Comparison of ENCODE assay signal across 13 mouse cellular contexts in the genomic region with DNA sequence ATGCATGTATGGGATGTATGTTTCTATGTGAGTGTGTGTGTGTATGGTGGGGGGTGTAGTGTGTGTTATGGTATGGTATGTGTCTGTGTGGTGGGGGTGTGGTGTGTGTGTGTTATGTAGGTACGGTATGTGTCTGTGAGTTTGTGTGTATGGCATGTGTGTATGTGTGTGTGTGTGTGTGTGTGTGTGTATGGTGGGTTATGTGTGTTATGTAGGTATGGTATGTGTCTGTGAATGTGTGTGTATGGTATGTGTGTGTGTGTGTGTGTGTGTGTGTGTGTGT.
DNase-seq lines count a peak whose midpoint lies in the region; ATAC-seq and TF ChIP-seq lines count a peak whose summit lies in the region.
"Had no signal": no experiment of that assay in that cellular context is flagged by ENCODE, and none has a peak within 500 bp of the region (broad histone marks: within the 10 kb centered on the region; RNA-seq: fewer than 3 reads in every experiment).

No protein-coding gene starts in this region.

- no peaks in the 10 kb centered on the region; the same call in 1 of the 2 replicates for H3K4me1 ChIP-seq in hindbrain, embryonic 16.5 days (ENCODE audit: control insufficient read depth, insufficient read depth, low read depth, low read length)
- H3K4me1 ChIP-seq in hindbrain, postnatal 0 days (ENCODE audit: insufficient read depth, low read length): 0 out of 2 replicates have a peak, but pooled peaks cover 3% of the 10 kb centered on the region
- peaks cover 4% of the 10 kb centered on the region for H3K4me1 ChIP-seq in embryonic fibroblast, embryonic 13.5 days (ENCODE audit: control insufficient read depth, insufficient read depth, low read length)
- no peaks in the 10 kb centered on the region; the same call in 1 of the 2 replicates for H3K4me1 ChIP-seq in forebrain, embryonic 15.5 days
- H3K4me1 ChIP-seq in midbrain, postnatal 0 days (ENCODE audit: insufficient read depth, low read length): no peaks in the 10 kb centered on the region
- H3K4me1 ChIP-seq: liver, embryonic 12.5 days had no signal

- 90% methylated on average over 1 of the region's 1 CpGs for WGBS in hindbrain, embryonic 16.5 days
- WGBS in hindbrain, postnatal 0 days: 100% methylated on average over 1 of the region's 1 CpGs
- 92% methylated on average over 1 of the region's 1 CpGs for WGBS in forebrain, embryonic 15.5 days
- WGBS in midbrain, postnatal 0 days: 84% methylated on average over 1 of the region's 1 CpGs

- H3K27me3 ChIP-seq in hindbrain, embryonic 16.5 days (replicated peaks; ENCODE audit: control insufficient read depth, insufficient read depth, low read length): no peaks in the 10 kb centered on the region
- H3K27me3 ChIP-seq in hindbrain, postnatal 0 days (ENCODE audit: insufficient read depth, low read length): no peaks in the 10 kb centered on the region
- no peaks in the 10 kb centered on the region for H3K27me3 ChIP-seq in forebrain, embryonic 15.5 days
- H3K27me3 ChIP-seq in midbrain, postnatal 0 days (ENCODE audit: insufficient read depth, low read length): no peaks in the 10 kb centered on the region
- H3K27me3 ChIP-seq: embryonic facial prominence, embryonic 13.5 days; heart, embryonic 12.5 days; liver, embryonic 12.5 days had no signal

- H3K27ac ChIP-seq in hindbrain, embryonic 16.5 days (ENCODE audit: low read depth, low read length): no peak overlapping the region
- no peak overlapping the region; the same call in 1 of the 2 replicates for H3K27ac ChIP-seq in hindbrain, postnatal 0 days
- H3K27ac ChIP-seq in embryonic fibroblast, embryonic 13.5 days (ENCODE audit: insufficient read depth, low read length): no peak overlapping the region
- peak overlapping the region; percentile 54 for H3K27ac ChIP-seq in forebrain, embryonic 15.5 days (replicated peaks)
- H3K27ac ChIP-seq in midbrain, postnatal 0 days (ENCODE audit: low read depth, low read length): no peak overlapping the region
- H3K27ac ChIP-seq: embryonic facial prominence, embryonic 13.5 days; liver, embryonic 12.5 days had no signal

- H3K9ac ChIP-seq in hindbrain, embryonic 16.5 days (ENCODE audit: low read depth, low read length): no peak overlapping the region
- H3K9ac ChIP-seq in hindbrain, postnatal 0 days (replicated peaks; ENCODE audit: low read length): no peak overlapping the region
- H3K9ac ChIP-seq in forebrain, embryonic 15.5 days (replicated peaks): no peak overlapping the region
- H3K9ac ChIP-seq in midbrain, postnatal 0 days (replicated peaks; ENCODE audit: low read length, poor library complexity, severe bottlenecking): no peak overlapping the region
- H3K9ac ChIP-seq: embryonic facial prominence, embryonic 13.5 days; heart, embryonic 12.5 days; liver, embryonic 12.5 days had no signal

- TF ChIP-seq CTCF in hindbrain, postnatal 0 days (IDR thresholded peaks at IDR 0.05; ENCODE audit: low read depth): no peak
- TF ChIP-seq CTCF in embryonic fibroblast, embryonic 13.5 days (IDR thresholded peaks at IDR 0.05; ENCODE audit: borderline replicate concordance, insufficient read depth, low read length): no peak
- TF ChIP-seq CTCF in midbrain, postnatal 0 days (IDR thresholded peaks at IDR 0.05): no peak

- H3K36me3 ChIP-seq in hindbrain, embryonic 16.5 days (ENCODE audit: control insufficient read depth, insufficient read depth, low read length): peaks cover 11% of the 10 kb centered on the region
- H3K36me3 ChIP-seq in hindbrain, postnatal 0 days (ENCODE audit: insufficient read depth, low read length): no peaks in the 10 kb centered on the region
- peaks cover 9% of the 10 kb centered on the region for H3K36me3 ChIP-seq in forebrain, embryonic 15.5 days
- H3K36me3 ChIP-seq in midbrain, postnatal 0 days (ENCODE audit: insufficient read depth, low read length): peaks cover 7% of the 10 kb centered on the region

- no peak overlapping the region for H3K4me2 ChIP-seq in hindbrain, embryonic 16.5 days (ENCODE audit: low read length)
- no peak overlapping the region for H3K4me2 ChIP-seq in hindbrain, postnatal 0 days (ENCODE audit: low read depth, low read length)
- H3K4me2 ChIP-seq in forebrain, embryonic 15.5 days (replicated peaks): no peak overlapping the region
- no peak overlapping the region for H3K4me2 ChIP-seq in midbrain, postnatal 0 days (ENCODE audit: low read depth, low read length, poor library complexity, severe bottlenecking)
- H3K4me2 ChIP-seq: embryonic facial prominence, embryonic 13.5 days; heart, embryonic 12.5 days; liver, embryonic 12.5 days had no signal

- DNase-seq in hindbrain, postnatal 0 days (ENCODE audit: low spot score): no peak
- no peak for DNase-seq in midbrain, postnatal 0 days (ENCODE audit: low spot score)
- DNase-seq in right cerebral cortex, postnatal 14 days: no peak
- DNase-seq in gastrocnemius, postnatal 4 days (ENCODE audit: low spot score in 2 of 2): no peak
- DNase-seq: right cerebral cortex, adult 18-20 months had no signal

- peak; percentile 44; the same call in 1 of the 2 replicates for TF ChIP-seq POLR2A in embryonic fibroblast, embryonic 13.5 days (IDR thresholded peaks at IDR 0.05; ENCODE audit: low read depth, low read length)

- peak; percentile 34 for ATAC-seq in hindbrain, embryonic 16.5 days
- no peak; the same call in 1 of the 2 replicates for ATAC-seq in hindbrain, postnatal 0 days
- ATAC-seq in forebrain, embryonic 15.5 days (replicated peaks): peak; percentile 47
- 0 out of 2 replicates have a peak, but pooled peaks have one; percentile 5 for ATAC-seq in midbrain, postnatal 0 days (ENCODE audit: low FRiP score)
- ATAC-seq in frontal cortex, adult (ENCODE audit: low TSS enrichment): no peak
- ATAC-seq: liver, embryonic 12.5 days had no signal

- H3K9me3 ChIP-seq in hindbrain, embryonic 16.5 days (ENCODE audit: control insufficient read depth, low read length): no peaks in the 10 kb centered on the region
- H3K9me3 ChIP-seq in hindbrain, postnatal 0 days (ENCODE audit: low read length): no peaks in the 10 kb centered on the region
- no peaks in the 10 kb centered on the region for H3K9me3 ChIP-seq in forebrain, embryonic 15.5 days
- no peaks in the 10 kb centered on the region for H3K9me3 ChIP-seq in midbrain, postnatal 0 days (ENCODE audit: low read length)
- H3K9me3 ChIP-seq: embryonic facial prominence, embryonic 13.5 days; heart, embryonic 12.5 days; liver, embryonic 12.5 days had no signal

- no peak overlapping the region for H3K4me3 ChIP-seq in hindbrain, embryonic 16.5 days (ENCODE audit: low read length)
- no peak overlapping the region for H3K4me3 ChIP-seq in hindbrain, postnatal 0 days (ENCODE audit: low read length)
- H3K4me3 ChIP-seq in embryonic fibroblast, embryonic 13.5 days (ENCODE audit: insufficient read depth, low read length): no peak overlapping the region
- H3K4me3 ChIP-seq in forebrain, embryonic 15.5 days: no peak overlapping the region
- no peak overlapping the region for H3K4me3 ChIP-seq in midbrain, postnatal 0 days (ENCODE audit: low read depth, low read length)
- H3K4me3 ChIP-seq: embryonic facial prominence, embryonic 13.5 days; heart, embryonic 12.5 days; liver, embryonic 12.5 days; myocyte had no signal

Comparison
In these comparisons a context has a peak if more than half of its experiments do, and no peak if none do; other contexts are left out.
1. ATAC-seq: peak in hindbrain, embryonic 16.5 days (single experiment), forebrain, embryonic 15.5 days (single experiment) and midbrain, postnatal 0 days (single experiment); none in hindbrain, postnatal 0 days (single experiment) and frontal cortex, adult (single experiment).